Mouse (Mus musculus) lung, adult 2 months (tissue): Measurements from ENCODE around the gene Lmcd1.

ENCODE experiments used
- CTCF ChIP-seq: fragments of 200-500 bp; IDR thresholded peaks from 2 replicates; pipeline ENCODE4 v1.5.1; 2011; ENCODE audit warnings: mild to moderate bottlenecking, low read length, control low read depth; ENCODE audit not compliant: insufficient read depth
- POLR2A ChIP-seq: fragments of 200-500 bp; IDR thresholded peaks from 2 replicates; pipeline ENCODE4 v1.6.1; 2011; ENCODE audit warnings: low read depth, mild to moderate bottlenecking, control low read depth, low read length, borderline replicate concordance; ENCODE audit errors: extremely low read depth

- no peak for TF ChIP-seq POLR2A
- TF ChIP-seq CTCF = no peak
Measured at GRCm38 (mm10) chr6:112280945-112281344, 7.4 kb downstream of the Lmcd1 start.
